Mouse (Mus musculus) hindbrain, embryonic 11.5 days (tissue): ENCODE measurements at regions not wholly inside any gene's neighbourhood (a gene's known extent, or its start where the extent isn't known, plus 50 kb on each side); places are given as distances from the start of the nearest gene placed in this dataset.

Source experiments
- ATAC-seq: fragments of 200-750 bp; cut with Nextera tagmentation; 2 replicates; pipeline ENCODE4 v1.8.0; 2017; ENCODE audit warnings: mild to moderate bottlenecking, moderate TSS enrichment, moderate library complexity; ENCODE audit not compliant: low FRiP score
- DNase-seq: peaks from one replicate; pipeline ENCODE4 v3.0.0-alpha.2; 2015; ENCODE audit warnings: low spot score
- H3K27ac ChIP-seq: fragments of 300-500 bp; sonication (generic); 2 replicates; pipeline ENCODE4 v1.5.1; 2014; ENCODE audit warnings: mild to moderate bottlenecking, low read depth, low read length
- H3K27me3 ChIP-seq: fragments of 300-500 bp; sonication (generic); 2 replicates; pipeline ENCODE4 v1.6.1; 2014; ENCODE audit warnings: mild to moderate bottlenecking, low read length, moderate library complexity, mixed read lengths; ENCODE audit not compliant: control insufficient read depth, insufficient read depth
- H3K36me3 ChIP-seq: fragments of 300-500 bp; sonication (generic); 2 replicates; pipeline ENCODE4 v1.6.1; 2014; ENCODE audit warnings: mild to moderate bottlenecking, low read length, moderate library complexity, mixed read lengths; ENCODE audit not compliant: control insufficient read depth, insufficient read depth
- H3K4me1 ChIP-seq: fragments of 300-500 bp; sonication (generic); replicated peaks from 2 replicates; pipeline ENCODE4 v1.6.1; 2014; ENCODE audit warnings: low read length, mixed read lengths; ENCODE audit not compliant: control insufficient read depth, insufficient read depth
- H3K4me2 ChIP-seq: fragments of 300-500 bp; sonication (generic); replicated peaks from 2 replicates; pipeline ENCODE4 v1.6.1; 2014; ENCODE audit warnings: mild to moderate bottlenecking, low read depth, low read length
- H3K4me3 ChIP-seq: fragments of 300-500 bp; sonication (generic); 2 replicates; pipeline ENCODE4 v1.5.1; 2014; ENCODE audit warnings: low read depth, low read length
- H3K9ac ChIP-seq: fragments of 300-500 bp; sonication (generic); 2 replicates; pipeline ENCODE4 v1.6.1; 2014; ENCODE audit warnings: low read depth, low read length
- H3K9me3 ChIP-seq: fragments of 300-500 bp; sonication (generic); 2 replicates; pipeline ENCODE4 v1.6.1; 2016; ENCODE audit warnings: low read length; ENCODE audit not compliant: control insufficient read depth
- WGBS: fragments of 180-500 bp; shearing (Covaris S2); extraction: QIAGEN DNeasy Blood & Tissue Kit; methylation state at CpG from one replicate; pipeline ENCODE4 v1.1.7; 2014; 5-methylcytosine and 5-hydroxymethylcytosine counted together

- Histone ChIP-seq H3K36me3 (no peaks in the 10 kb centered on the region), H3K9ac (no peak overlapping the region), H3K4me3 (no peak overlapping the region), H3K27ac (no peak overlapping the region), H3K4me2 (no peak overlapping the region), H3K4me1 (no peaks in the 10 kb centered on the region), H3K27me3 (no peaks in the 10 kb centered on the region), H3K9me3 (no peaks in the 10 kb centered on the region)
- ATAC-seq (no peak), DNase-seq (no peak)
- WGBS, result 81% methylated on average over 2 of the region's 2 CpGs
Measured at GRCm38 (mm10) chr1:142708263-142708662, 932.2 kb upstream of the B3galt2 start.

- no peak overlapping the region for H3K4me3 ChIP-seq
- no peaks in the 10 kb centered on the region for H3K9me3 ChIP-seq
- H3K4me1 ChIP-seq, result no peaks in the 10 kb centered on the region
- H3K36me3 ChIP-seq, result no peaks in the 10 kb centered on the region
- ATAC-seq (no peak), DNase-seq (no peak)
- no peak overlapping the region for H3K9ac ChIP-seq
- H3K27ac ChIP-seq, result no peak overlapping the region
- H3K27me3 ChIP-seq, result no peaks in the 10 kb centered on the region
- H3K4me2 ChIP-seq, result no peak overlapping the region
Measured at GRCm38 (mm10) chr1:142730259-142730658, 910.2 kb upstream of the B3galt2 start.

GRCm38 (mm10) chr1:142734108-142734507 lies 906.4 kb upstream of the B3galt2 start:
- H3K9ac ChIP-seq, result no peak overlapping the region
- ATAC-seq (no peak), DNase-seq (no peak)

GRCm38 (mm10) chr1:142738376-142738775 lies 902.1 kb upstream of the B3galt2 start:
- Histone ChIP-seq H3K4me1 (no peaks in the 10 kb centered on the region), H3K9ac (no peak overlapping the region), H3K4me3 (no peak overlapping the region), H3K27me3 (no peaks in the 10 kb centered on the region), H3K36me3 (no peaks in the 10 kb centered on the region), H3K9me3 (no peaks in the 10 kb centered on the region), H3K4me2 (no peak overlapping the region), H3K27ac (no peak overlapping the region)
- 83% methylated on average over 2 of the region's 2 CpGs for WGBS
- DNase-seq (no peak), ATAC-seq (no peak)

More at GRCm38 (mm10) chr1:142734108-142734507, 906.4 kb upstream of the B3galt2 start:
- Histone ChIP-seq H3K36me3 (no peaks in the 10 kb centered on the region), H3K27ac (no peak overlapping the region), H3K4me1 (no peaks in the 10 kb centered on the region), H3K9me3 (no peaks in the 10 kb centered on the region), H3K4me3 (no peak overlapping the region), H3K27me3 (no peaks in the 10 kb centered on the region), H3K4me2 (no peak overlapping the region)

GRCm38 (mm10) chr1:142742307-142742706 lies 898.2 kb upstream of the B3galt2 start:
- Histone ChIP-seq H3K4me2 (no peak overlapping the region), H3K36me3 (no peaks in the 10 kb centered on the region), H3K9me3 (no peaks in the 10 kb centered on the region), H3K4me3 (no peak overlapping the region), H3K9ac (no peak overlapping the region), H3K27ac (no peak overlapping the region), H3K27me3 (no peaks in the 10 kb centered on the region), H3K4me1 (no peaks in the 10 kb centered on the region)
- DNase-seq (peak; percentile 69), ATAC-seq (peak; percentile 83)
- WGBS, result 14% methylated on average over 2 of the region's 2 CpGs

GRCm38 (mm10) chr1:142771010-142771409 lies 869.5 kb upstream of the B3galt2 start:
- H3K27me3 ChIP-seq, result no peaks in the 10 kb centered on the region

More at GRCm38 (mm10) chr1:142771010-142771409, 869.5 kb upstream of the B3galt2 start:
- Histone ChIP-seq H3K9me3 (no peaks in the 10 kb centered on the region), H3K4me1 (no peaks in the 10 kb centered on the region), H3K4me3 (no peak overlapping the region), H3K36me3 (no peaks in the 10 kb centered on the region), H3K9ac (no peak overlapping the region), H3K4me2 (no peak overlapping the region), H3K27ac (no peak overlapping the region)
- DNase-seq (no peak), ATAC-seq (no peak)
- 93% methylated on average over 2 of the region's 2 CpGs for WGBS
